Mouse (Mus musculus) midbrain, embryonic 14.5 days (tissue): Measurements from ENCODE around the gene Mapkbp1. TPM values are rescaled to one million over a fixed set of nuclear protein-coding genes. Genes with fewer than 3 reads are reported as not detected.
A peak's percentile ranks its signal among the peaks of the same experiment; 100 is the strongest.

ENCODE experiments used
- ATAC-seq: fragments of 200-750 bp; cut with Nextera tagmentation; 2 replicates; pipeline ENCODE4 v1.8.0; 2017; ENCODE audit warnings: moderate number of reproducible peaks, moderate library complexity; ENCODE audit not compliant: low FRiP score, low TSS enrichment
- DNase-seq: peaks from one replicate; pipeline ENCODE4 v3.0.0-alpha.2; 2015
- H3K27ac ChIP-seq: fragments of 300-500 bp; sonication (generic); replicated peaks from 2 replicates; pipeline ENCODE4 v1.5.1; 2014; ENCODE audit warnings: mild to moderate bottlenecking, low read depth, low read length, moderate library complexity
- H3K27me3 ChIP-seq: fragments of 300-500 bp; sonication (generic); 2 replicates; pipeline ENCODE4 v1.6.1; 2014; ENCODE audit warnings: low read length, control low read depth, mixed read lengths; ENCODE audit not compliant: control insufficient read depth, insufficient read depth
- H3K36me3 ChIP-seq: fragments of 300-500 bp; sonication (generic); 2 replicates; pipeline ENCODE4 v1.6.1; 2014; ENCODE audit warnings: low read length, control low read depth; ENCODE audit not compliant: control insufficient read depth, insufficient read depth
- H3K4me1 ChIP-seq: fragments of 300-500 bp; sonication (generic); 2 replicates; pipeline ENCODE4 v1.6.1; 2014; ENCODE audit warnings: mild to moderate bottlenecking, antibody characterized with exemption, low read length, control low read depth; ENCODE audit not compliant: control insufficient read depth, insufficient read depth
- H3K4me2 ChIP-seq: fragments of 300-500 bp; sonication (generic); 2 replicates; pipeline ENCODE4 v1.6.1; 2014; ENCODE audit warnings: mild to moderate bottlenecking, low read length, moderate library complexity
- H3K4me3 ChIP-seq: fragments of 300-500 bp; sonication (generic); replicated peaks from 2 replicates; pipeline ENCODE4 v1.5.1; 2014; ENCODE audit warnings: low read depth, low read length
- H3K9ac ChIP-seq: fragments of 300-500 bp; sonication (generic); replicated peaks from 2 replicates; pipeline ENCODE4 v1.6.1; 2014; ENCODE audit warnings: mild to moderate bottlenecking, low read length, moderate library complexity
- H3K9me3 ChIP-seq: fragments of 300-500 bp; sonication (generic); 2 replicates; pipeline ENCODE4 v1.6.1; 2016; ENCODE audit warnings: low read length, control low read depth, mixed read lengths; ENCODE audit not compliant: control insufficient read depth
- WGBS: fragments of 180-500 bp; shearing (Covaris S2); extraction: QIAGEN DNeasy Blood & Tissue Kit; methylation state at CpG from one replicate; pipeline ENCODE4 v1.1.7; 2014; 5-methylcytosine and 5-hydroxymethylcytosine counted together
- polyA plus RNA-seq: library from polyadenylated mRNA; unstranded; fragments of >200 nt; fragmentation: Nextera tagmentation; extraction: Ambion mirVana; gene quantifications from 2 replicates; pipeline ENCODE4 v1.2.1, GENCODE M21; 2014

The Mapkbp1 gene
- polyA plus RNA-seq, 1 experiment from 2014 or later = 8.1 TPM

- ATAC-seq (no peak), DNase-seq (no peak)
- Histone ChIP-seq H3K27me3 (no peaks in the 10 kb centered on the region), H3K9me3 (no peaks in the 10 kb centered on the region), H3K4me3 (no peak overlapping the region), H3K9ac (no peak overlapping the region), H3K27ac (no peak overlapping the region), H3K4me2 (no peak overlapping the region), H3K36me3 (peaks cover 16% of the 10 kb centered on the region), H3K4me1 (no peaks in the 10 kb centered on the region)
- WGBS = 87% methylated on average over 3 of the region's 3 CpGs
These were observed 28.5 kb downstream of the Mapkbp1 start for GRCm38 (mm10) chr2:120000882-120001584.

GRCm38 (mm10) chr2:120001956-120002355 lies 29.5 kb downstream of the Mapkbp1 start:
- 74% methylated on average over 4 of the region's 4 CpGs for WGBS
- ATAC-seq = no peak
- no peaks in the 10 kb centered on the region for H3K4me1 ChIP-seq

GRCm38 (mm10) chr2:120003970-120004369 lies 31.5 kb downstream of the Mapkbp1 start:
- no peak overlapping the region for H3K9ac ChIP-seq
- DNase-seq (no peak), ATAC-seq (no peak)
- WGBS = 84% methylated on average over 2 of the region's 2 CpGs
- peaks cover 11% of the 10 kb centered on the region for H3K36me3 ChIP-seq
- no peaks in the 10 kb centered on the region for H3K27me3 ChIP-seq
- no peak overlapping the region for H3K27ac ChIP-seq
- H3K4me3 ChIP-seq = no peak overlapping the region
- H3K4me2 ChIP-seq = no peak overlapping the region
- H3K9me3 ChIP-seq = no peaks in the 10 kb centered on the region
- H3K4me1 ChIP-seq = no peaks in the 10 kb centered on the region

More at GRCm38 (mm10) chr2:120001956-120002355, 29.5 kb downstream of the Mapkbp1 start:
- peaks cover 16% of the 10 kb centered on the region for H3K36me3 ChIP-seq
- H3K27ac ChIP-seq = no peak overlapping the region
- H3K4me2 ChIP-seq = no peak overlapping the region
- no peak overlapping the region for H3K4me3 ChIP-seq
- H3K9ac ChIP-seq = no peak overlapping the region
- no peaks in the 10 kb centered on the region for H3K27me3 ChIP-seq
- no peak for DNase-seq
- no peaks in the 10 kb centered on the region for H3K9me3 ChIP-seq

GRCm38 (mm10) chr2:120006696-120007095 lies 34.2 kb downstream of the Mapkbp1 start:
- H3K9me3 ChIP-seq = no peaks in the 10 kb centered on the region
- H3K4me2 ChIP-seq = no peak overlapping the region
- no peaks in the 10 kb centered on the region for H3K27me3 ChIP-seq
- H3K36me3 ChIP-seq = 0 out of 2 replicates have a peak, but pooled peaks cover 4% of the 10 kb centered on the region
- DNase-seq (no peak), ATAC-seq (no peak)
- WGBS = 97% methylated on average over 7 of the region's 7 CpGs
- H3K27ac ChIP-seq = no peak overlapping the region
- H3K4me3 ChIP-seq = no peak overlapping the region
- H3K4me1 ChIP-seq = no peaks in the 10 kb centered on the region
- no peak overlapping the region for H3K9ac ChIP-seq

- ATAC-seq (no peak), DNase-seq (no peak)
- Histone ChIP-seq H3K4me3 (no peak overlapping the region), H3K27ac (no peak overlapping the region), H3K4me2 (no peak overlapping the region), H3K9me3 (no peaks in the 10 kb centered on the region), H3K27me3 (no peaks in the 10 kb centered on the region), H3K4me1 (no peaks in the 10 kb centered on the region), H3K36me3 (peaks cover 8% of the 10 kb centered on the region), H3K9ac (no peak overlapping the region)
- WGBS = 83% methylated on average over 4 of the region's 4 CpGs
These were observed 35.2 kb downstream of the Mapkbp1 start for GRCm38 (mm10) chr2:120007680-120008210.

GRCm38 (mm10) chr2:120008672-120009071 lies 36.2 kb downstream of the Mapkbp1 start:
- Histone ChIP-seq H3K4me1 (no peaks in the 10 kb centered on the region), H3K9me3 (no peaks in the 10 kb centered on the region), H3K4me2 (no peak overlapping the region), H3K4me3 (no peak overlapping the region), H3K27me3 (no peaks in the 10 kb centered on the region), H3K36me3 (peaks cover 17% of the 10 kb centered on the region), H3K27ac (no peak overlapping the region), H3K9ac (no peak overlapping the region)
- WGBS = 73% methylated on average over 4 of the region's 4 CpGs
- DNase-seq = no peak
- ATAC-seq = no peak

- Histone ChIP-seq H3K4me2 (no peak overlapping the region), H3K36me3 (peaks cover 27% of the 10 kb centered on the region), H3K27me3 (no peaks in the 10 kb centered on the region), H3K4me3 (no peak overlapping the region), H3K4me1 (no peaks in the 10 kb centered on the region), H3K27ac (no peak overlapping the region), H3K9ac (no peak overlapping the region), H3K9me3 (no peaks in the 10 kb centered on the region)
- no peak for ATAC-seq
- peak; percentile 84 for DNase-seq
- 86% methylated on average over 8 of the region's 8 CpGs for WGBS
These were observed 39.1 kb downstream of the Mapkbp1 start for GRCm38 (mm10) chr2:120011462-120012200.

- Histone ChIP-seq H3K4me1 (no peaks in the 10 kb centered on the region), H3K9ac (no peak overlapping the region), H3K27me3 (no peaks in the 10 kb centered on the region), H3K4me3 (no peak overlapping the region), H3K9me3 (no peaks in the 10 kb centered on the region), H3K27ac (no peak overlapping the region), H3K4me2 (no peak overlapping the region), H3K36me3 (peaks cover 40% of the 10 kb centered on the region)
- no peak for DNase-seq
- WGBS = 88% methylated on average over 13 of the region's 13 CpGs
- no peak for ATAC-seq
These were observed 40.4 kb downstream of the Mapkbp1 start for GRCm38 (mm10) chr2:120012924-120013323.
